Mouse (Mus musculus): ENCODE data around the gene Ehd4.

The Ehd4 gene

GRCm38 (mm10) chr2:120154361-120154894 lies at the start of gene Ehd4:
Gene Ehd4 (minus strand): TSS chr2:120154606.
- DNase-seq, result peak; percentile 98 to 99

GRCm38 (mm10) chr2:120203742-120204141 lies 49.3 kb upstream of the Ehd4 start:
- no peak for DNase-seq

- DNase-seq, result no peak
Observed at GRCm38 (mm10) chr2:120200077-120200476, 45.7 kb upstream of the Ehd4 start.

GRCm38 (mm10) chr2:120188174-120188573 lies 33.8 kb upstream of the Ehd4 start:
- DNase-seq, result no peak

- DNase-seq, result no peak
Observed at GRCm38 (mm10) chr2:120187583-120187982, 33.2 kb upstream of the Ehd4 start.

- no peak for DNase-seq
Observed at GRCm38 (mm10) chr2:120185527-120186276, 31.3 kb upstream of the Ehd4 start.

GRCm38 (mm10) chr2:120178936-120179335 lies 24.5 kb upstream of the Ehd4 start:
- DNase-seq, result no peak

- DNase-seq, result peak; percentile 39 to 46
Observed at GRCm38 (mm10) chr2:120173718-120174117, 19.3 kb upstream of the Ehd4 start.

GRCm38 (mm10) chr2:120171362-120171761 lies 17.0 kb upstream of the Ehd4 start:
- no peak for DNase-seq

GRCm38 (mm10) chr2:120170726-120171125 lies 16.3 kb upstream of the Ehd4 start:
- no peak for DNase-seq

GRCm38 (mm10) chr2:120169382-120169781 lies 15.0 kb upstream of the Ehd4 start:
- no peak for DNase-seq

- no peak for DNase-seq
Observed at GRCm38 (mm10) chr2:120167763-120168162, 13.4 kb upstream of the Ehd4 start.

GRCm38 (mm10) chr2:120165474-120165873 lies 11.1 kb upstream of the Ehd4 start:
- DNase-seq, result no peak

- DNase-seq, result peak in 1 of 2 experiments; percentile 21
Observed at GRCm38 (mm10) chr2:120159434-120159833, 5.0 kb upstream of the Ehd4 start.

- DNase-seq, result peak; percentile 67 to 83
Observed at GRCm38 (mm10) chr2:120158846-120159245, 4.4 kb upstream of the Ehd4 start.

GRCm38 (mm10) chr2:120158016-120158415 lies 3.6 kb upstream of the Ehd4 start:
- DNase-seq, result peak in 1 of 2 experiments; percentile 16

GRCm38 (mm10) chr2:120157606-120158005 lies 3.2 kb upstream of the Ehd4 start:
- DNase-seq, result no peak

GRCm38 (mm10) chr2:120153586-120154360 lies 633 bp downstream of the Ehd4 start:
- peak in 1 of 2 experiments; percentile 23 for DNase-seq

- DNase-seq, result no peak
Observed at GRCm38 (mm10) chr2:120150571-120150970, 3.8 kb downstream of the Ehd4 start.

- no peak for DNase-seq
Observed at GRCm38 (mm10) chr2:120149634-120150033, 4.8 kb downstream of the Ehd4 start.

GRCm38 (mm10) chr2:120147999-120148398 lies 6.4 kb downstream of the Ehd4 start:
- no peak for DNase-seq

- no peak for DNase-seq
Observed at GRCm38 (mm10) chr2:120147364-120147763, 7.0 kb downstream of the Ehd4 start.

- DNase-seq, result no peak
Observed at GRCm38 (mm10) chr2:120146543-120146942, 7.9 kb downstream of the Ehd4 start.

GRCm38 (mm10) chr2:120144390-120144789 lies 10.0 kb downstream of the Ehd4 start:
- DNase-seq, result no peak

All from thymus, postnatal 36 days (tissue).